Mouse (Mus musculus) cerebellum, adult 2 months (tissue): ENCODE data around the gene Serp2. TPM values are rescaled to one million over a fixed set of nuclear protein-coding genes. Genes with fewer than 3 reads are reported as not detected.

Experiments
- DNase-seq, 2 experiments: peaks; one replicate each; pipeline ENCODE4 v3.0.0; 2021
- H3K27ac ChIP-seq: fragments of 200-500 bp; 2 replicates; pipeline ENCODE4 v1.5.1; 2012; ENCODE audit warnings: low read length, control low read depth, inconsistent platforms; ENCODE audit not compliant: insufficient read depth
- H3K27me3 ChIP-seq: fragments of 200-500 bp; 2 replicates; pipeline ENCODE4 v1.6.1; 2012; ENCODE audit warnings: inconsistent platforms, mild to moderate bottlenecking, low read length, moderate library complexity; ENCODE audit not compliant: control insufficient read depth, insufficient read depth
- H3K4me1 ChIP-seq: fragments of 200-500 bp; 2 replicates; pipeline ENCODE4 v1.6.1; 2011; ENCODE audit warnings: low read length; ENCODE audit not compliant: control insufficient read depth, insufficient read depth
- H3K4me3 ChIP-seq: fragments of 200-500 bp; replicated peaks from 2 replicates; pipeline ENCODE3; 2011; ENCODE audit warnings: mild to moderate bottlenecking, low read depth, low read length, control low read depth; ENCODE audit not compliant: insufficient read depth
- CTCF ChIP-seq: fragments of 200-500 bp; IDR thresholded peaks from 2 replicates; pipeline ENCODE4 v1.5.1; 2011; ENCODE audit warnings: low read depth, mild to moderate bottlenecking, control low read depth, low read length, moderate library complexity, borderline replicate concordance; ENCODE audit not compliant: insufficient read depth
- POLR2A ChIP-seq: fragments of 200-500 bp; IDR thresholded peaks from 2 replicates; pipeline ENCODE4 v1.6.1; 2011; ENCODE audit warnings: low read length, control low read depth, borderline replicate concordance; ENCODE audit not compliant: insufficient read depth
- WGBS: fragments of 180-500 bp; shearing (Covaris S2); methylation state at CpG from one replicate; pipeline ENCODE4 v1.1.7; 2018; 5-methylcytosine and 5-hydroxymethylcytosine counted together
- polyA plus RNA-seq: library from polyadenylated mRNA; depleted of rRNA; stranded (reverse); fragments of >200 nt; gene quantifications from 2 replicates; pipeline ENCODE4 v1.2.3, GENCODE M21; 2012

Serp2 gene
- polyA plus RNA-seq, 1 experiment: 177 TPM

DNA sequence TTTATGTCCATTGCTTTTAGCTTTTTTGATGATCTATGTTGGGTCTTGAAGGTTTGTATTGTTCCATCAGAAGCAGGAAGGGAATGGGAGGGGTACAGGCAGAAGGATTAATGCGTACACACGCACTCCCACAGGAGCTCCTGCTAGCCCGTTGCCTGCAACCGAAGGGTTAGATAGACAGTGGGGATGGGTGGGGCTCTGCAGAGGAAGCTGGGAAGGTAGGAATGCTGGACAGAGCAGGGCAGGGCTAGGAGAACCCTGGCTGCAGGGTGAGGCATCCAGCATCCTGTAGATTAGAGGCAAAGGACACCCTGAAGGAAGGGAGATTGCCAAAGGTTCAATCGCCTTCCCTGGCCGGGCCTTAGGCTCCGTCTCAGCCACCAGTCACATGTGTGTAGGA is 27.3 kb upstream of the Serp2 start:
- Histone ChIP-seq H3K4me3 (no peak overlapping the region), H3K27ac (no peak overlapping the region), H3K4me1 (no peaks in the 10 kb centered on the region), H3K27me3 (no peaks in the 10 kb centered on the region)
- TF ChIP-seq POLR2A: no peak
- TF ChIP-seq CTCF: no peak
- no peak for DNase-seq
- WGBS: 87% methylated on average over 7 of the region's 7 CpGs

DNA sequence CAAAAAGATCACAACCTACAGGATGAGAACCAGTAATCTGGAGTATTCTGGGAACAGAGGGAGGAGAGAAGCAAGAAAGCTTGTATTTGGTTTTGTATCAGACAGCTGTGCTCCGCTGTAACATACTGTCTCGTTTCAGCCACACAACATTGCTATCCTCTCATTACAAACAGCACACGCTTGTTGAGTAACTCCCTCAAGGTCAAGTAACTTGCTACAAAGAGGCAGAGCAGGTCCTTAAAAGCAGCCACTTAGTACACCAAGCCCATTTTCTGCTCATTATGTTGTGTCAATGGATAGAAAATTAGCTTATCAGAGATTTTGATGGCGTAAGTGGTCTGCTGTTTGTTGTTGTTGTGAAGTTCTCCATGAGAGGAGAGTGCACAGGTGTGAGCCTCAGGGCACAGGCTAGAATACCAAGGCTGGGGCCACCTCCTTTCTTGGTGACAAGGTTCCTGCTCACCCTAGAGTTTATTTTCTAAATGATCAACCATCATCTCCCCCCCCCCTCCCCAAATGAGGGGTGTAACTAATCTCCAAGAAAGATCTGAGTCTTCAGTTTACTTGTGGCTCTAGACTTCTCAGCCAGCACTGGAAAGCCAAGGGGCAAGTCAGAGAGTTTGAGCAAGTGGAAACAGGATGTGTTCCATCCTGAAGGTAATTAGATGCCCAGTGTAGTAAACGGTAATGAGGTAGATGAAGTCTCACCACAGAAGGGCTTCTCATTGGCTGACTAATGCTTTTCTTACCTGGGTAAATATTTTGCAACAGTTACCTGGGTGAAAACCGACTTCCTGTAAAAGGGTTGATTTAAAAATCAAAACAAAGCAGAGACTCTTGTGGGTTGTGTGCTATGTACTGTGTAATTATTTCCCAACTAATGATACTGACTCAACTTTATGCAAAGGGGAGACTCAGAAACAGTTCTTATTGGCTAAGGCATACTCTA is 25.6 kb upstream of the Serp2 start:
- no peak for DNase-seq
- WGBS: 93% methylated on average over 6 of the region's 6 CpGs
- no peak overlapping the region for H3K4me3 ChIP-seq
- TF ChIP-seq CTCF (no peak), POLR2A (no peak)
- H3K4me1 ChIP-seq: no peaks in the 10 kb centered on the region
- H3K27me3 ChIP-seq: no peaks in the 10 kb centered on the region
- H3K27ac ChIP-seq: no peak overlapping the region

DNA sequence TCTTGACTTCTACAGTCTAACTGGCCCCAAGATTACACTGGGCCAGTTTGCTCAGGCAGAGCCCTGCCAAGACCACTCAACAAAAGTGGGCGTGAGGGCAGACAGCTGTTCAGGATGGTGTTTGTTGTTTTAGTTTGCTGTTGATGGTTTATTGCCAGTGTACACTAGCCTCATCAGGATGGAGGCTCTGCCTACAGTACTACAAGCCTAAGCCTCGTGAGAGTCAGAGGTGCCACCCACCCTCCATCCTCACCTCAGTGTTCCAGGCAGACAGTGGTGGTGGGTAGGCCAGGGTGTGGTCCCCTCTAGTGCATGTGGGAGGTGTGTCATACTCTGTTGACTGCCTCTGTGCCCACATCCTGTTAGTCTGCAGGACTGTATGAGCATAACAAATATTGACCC is 23.0 kb upstream of the Serp2 start:
- Histone ChIP-seq H3K27me3 (no peaks in the 10 kb centered on the region), H3K27ac (no peak overlapping the region), H3K4me3 (no peak overlapping the region), H3K4me1 (no peaks in the 10 kb centered on the region)
- TF ChIP-seq POLR2A (no peak), CTCF (no peak)
- WGBS: 75% methylated on average over 2 of the region's 2 CpGs
- DNase-seq: no peak

DNA sequence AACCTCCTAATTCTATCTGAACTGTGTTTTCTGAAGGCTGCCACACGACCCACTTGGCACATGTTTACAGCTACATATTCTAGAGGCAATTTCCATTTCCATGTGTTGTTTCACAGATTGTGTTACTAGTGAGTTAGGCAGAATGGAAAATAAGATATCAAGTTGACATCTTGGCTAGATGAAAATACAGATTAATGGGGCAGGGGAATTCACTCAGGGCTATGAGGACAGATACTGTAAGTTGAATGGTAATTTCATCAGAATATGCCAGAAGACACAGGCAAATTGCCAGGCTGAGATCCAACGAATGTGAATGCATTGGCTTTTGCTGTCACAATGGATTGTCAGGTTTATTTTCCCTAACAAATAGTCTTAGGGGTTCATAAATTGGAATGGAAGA is 21.2 kb upstream of the Serp2 start:
- TF ChIP-seq POLR2A (no peak), CTCF (no peak)
- H3K4me1 ChIP-seq: no peaks in the 10 kb centered on the region
- no peak overlapping the region for H3K4me3 ChIP-seq
- no peaks in the 10 kb centered on the region for H3K27me3 ChIP-seq
- WGBS: 18% methylated on average over 2 of the region's 2 CpGs
- no peak for DNase-seq
- no peak overlapping the region for H3K27ac ChIP-seq

DNA sequence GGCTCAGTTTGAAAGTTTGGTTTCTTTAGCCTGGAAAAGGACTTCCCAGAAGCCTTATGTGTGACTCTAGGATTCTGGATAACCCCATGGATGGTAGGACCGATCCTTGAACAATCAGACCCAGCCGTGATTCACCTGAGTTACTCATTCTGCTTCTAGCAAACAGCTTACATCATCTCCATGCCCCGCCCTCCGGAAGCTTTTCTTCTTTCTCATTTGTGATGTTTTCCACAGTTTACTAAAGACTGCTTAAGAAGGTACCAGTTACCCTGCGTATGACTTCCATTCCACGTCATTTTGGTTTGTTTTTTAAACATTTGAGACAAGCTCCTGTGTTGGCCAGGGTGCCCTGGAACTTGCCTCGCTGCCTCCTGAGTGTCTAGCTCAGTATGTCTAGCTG is 13.6 kb upstream of the Serp2 start:
- Histone ChIP-seq H3K27ac (no peak overlapping the region), H3K4me1 (no peaks in the 10 kb centered on the region), H3K27me3 (no peaks in the 10 kb centered on the region), H3K4me3 (no peak overlapping the region)
- TF ChIP-seq POLR2A: no peak
- no peak for TF ChIP-seq CTCF
- no peak for DNase-seq
- WGBS: 93% methylated on average over 7 of the region's 7 CpGs

DNA sequence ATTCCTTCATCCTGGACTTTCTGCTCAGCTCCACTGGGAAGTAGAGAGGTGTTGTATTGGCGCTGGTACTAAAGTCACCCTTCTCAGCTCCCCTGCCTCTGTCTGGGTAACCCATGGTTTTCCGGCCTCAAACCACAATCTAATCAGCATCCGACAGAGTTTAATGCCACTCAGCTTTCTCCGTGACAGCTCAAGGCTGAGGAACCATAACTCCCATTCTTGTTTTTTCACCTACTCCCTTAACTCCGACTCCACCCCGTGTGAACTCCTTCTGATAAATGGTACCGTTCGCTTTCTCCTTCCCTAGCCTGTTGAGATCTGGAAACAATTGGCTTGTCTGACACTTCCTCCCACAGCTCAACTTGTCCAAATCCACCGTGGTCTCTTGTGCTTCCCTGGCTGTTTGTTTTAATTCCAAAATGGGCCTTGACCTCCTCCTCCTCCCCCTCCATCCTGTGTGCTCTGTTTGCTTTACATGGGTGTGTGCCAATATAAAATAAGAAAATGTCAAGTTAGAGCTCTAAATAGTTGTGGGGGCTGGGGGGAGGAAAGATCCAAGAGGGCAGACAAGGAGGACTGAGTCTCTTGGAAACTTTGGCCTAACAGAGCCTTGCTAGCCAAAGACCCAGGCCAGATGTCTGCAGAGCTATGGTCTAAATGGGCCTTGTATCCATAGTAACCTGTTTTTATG is 12.7 kb upstream of the Serp2 start:
- Histone ChIP-seq H3K27me3 (no peaks in the 10 kb centered on the region), H3K4me3 (no peak overlapping the region), H3K27ac (no peak overlapping the region), H3K4me1 (no peaks in the 10 kb centered on the region)
- 74% methylated on average over 9 of the region's 9 CpGs for WGBS
- DNase-seq: no peak
- TF ChIP-seq CTCF (no peak), POLR2A (no peak)

DNA sequence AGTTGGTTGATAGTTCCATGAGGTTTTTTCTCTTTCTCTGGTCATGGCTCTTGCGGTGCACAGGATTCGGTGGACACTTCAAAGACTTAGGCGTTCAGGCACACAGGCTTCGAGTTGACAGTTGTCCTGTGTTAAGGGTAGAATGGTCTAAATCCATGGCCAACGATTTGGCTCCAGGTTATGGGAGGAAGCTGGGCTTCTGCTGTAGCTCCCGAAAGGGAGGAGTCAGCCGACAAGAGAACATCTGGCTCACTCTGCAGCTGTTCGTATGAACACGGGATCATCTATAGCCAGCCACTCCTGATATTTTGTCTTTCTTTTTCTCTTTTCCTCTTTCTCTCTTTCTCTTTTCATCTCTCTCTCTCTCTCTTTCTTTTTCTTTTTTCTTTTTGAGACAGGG is 11.9 kb upstream of the Serp2 start:
- 77% methylated on average over 9 of the region's 9 CpGs for WGBS
- TF ChIP-seq CTCF (no peak), POLR2A (no peak)
- Histone ChIP-seq H3K4me1 (no peaks in the 10 kb centered on the region), H3K4me3 (no peak overlapping the region), H3K27me3 (no peaks in the 10 kb centered on the region), H3K27ac (no peak overlapping the region)
- DNase-seq: no peak

DNA sequence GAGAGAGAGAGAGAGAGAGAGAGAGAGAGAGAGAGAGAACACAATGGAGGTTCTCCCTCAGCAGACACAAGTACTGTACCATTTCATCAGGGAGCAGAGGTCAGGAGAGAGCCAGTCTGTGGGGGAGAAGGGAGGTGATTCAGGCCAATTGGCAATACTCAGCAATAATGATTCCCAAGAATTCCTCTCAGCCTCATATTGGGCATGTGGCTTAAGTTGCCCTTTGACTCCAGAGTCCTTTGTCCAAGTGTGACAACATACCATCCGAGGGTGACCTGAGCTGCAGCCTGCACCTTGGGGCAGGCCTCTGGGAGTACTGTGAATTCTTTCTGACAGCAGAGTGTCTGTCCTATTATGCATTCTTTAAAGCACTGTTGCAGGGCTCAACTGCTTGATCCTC is 10.6 kb upstream of the Serp2 start:
- H3K27ac ChIP-seq: no peak overlapping the region
- WGBS: 79% methylated on average over 1 of the region's 1 CpGs
- TF ChIP-seq POLR2A: no peak
- TF ChIP-seq CTCF: no peak
- no peaks in the 10 kb centered on the region for H3K27me3 ChIP-seq
- no peak for DNase-seq
- no peak overlapping the region for H3K4me3 ChIP-seq
- H3K4me1 ChIP-seq: no peaks in the 10 kb centered on the region
